Mouse (Mus musculus) hindbrain, embryonic 16.5 days (tissue): ENCODE data around the gene Xpr1. TPM values are rescaled to one million over a fixed set of nuclear protein-coding genes. Genes with fewer than 3 reads are reported as not detected.

Experiments used
- ATAC-seq: fragments of 200-750 bp; cut with Nextera tagmentation; 2 replicates; pipeline ENCODE4 v1.8.0; 2017; ENCODE audit warnings: moderate TSS enrichment, moderate library complexity
- H3K27ac ChIP-seq: fragments of 300-500 bp; sonication (generic); 2 replicates; pipeline ENCODE4 v1.5.1; 2014; ENCODE audit warnings: low read depth, mild to moderate bottlenecking, control low read depth, low read length, moderate library complexity
- H3K27me3 ChIP-seq: fragments of 300-500 bp; sonication (generic); replicated peaks from 2 replicates; pipeline ENCODE4 v1.6.1; 2014; ENCODE audit warnings: low read length; ENCODE audit not compliant: control insufficient read depth, insufficient read depth
- H3K36me3 ChIP-seq: fragments of 300-500 bp; sonication (generic); 2 replicates; pipeline ENCODE4 v1.6.1; 2014; ENCODE audit warnings: mild to moderate bottlenecking, low read length, moderate library complexity, mixed read lengths; ENCODE audit not compliant: control insufficient read depth, insufficient read depth
- H3K4me1 ChIP-seq: fragments of 300-500 bp; sonication (generic); 2 replicates; pipeline ENCODE4 v1.6.1; 2014; ENCODE audit warnings: low read depth, low read length; ENCODE audit not compliant: control insufficient read depth, insufficient read depth
- H3K4me2 ChIP-seq: fragments of 300-500 bp; sonication (generic); 2 replicates; pipeline ENCODE4 v1.6.1; 2014; ENCODE audit warnings: mild to moderate bottlenecking, low read length, control low read depth, moderate library complexity
- H3K4me3 ChIP-seq: fragments of 300-500 bp; sonication (generic); 2 replicates; pipeline ENCODE4 v1.5.1; 2014; ENCODE audit warnings: mild to moderate bottlenecking, low read length, control low read depth, moderate library complexity
- H3K9ac ChIP-seq: fragments of 300-500 bp; sonication (generic); 2 replicates; pipeline ENCODE4 v1.6.1; 2014; ENCODE audit warnings: low read depth, mild to moderate bottlenecking, control low read depth, low read length, moderate library complexity
- H3K9me3 ChIP-seq: fragments of 300-500 bp; sonication (generic); 2 replicates; pipeline ENCODE4 v1.6.1; 2014; ENCODE audit warnings: mild to moderate bottlenecking, low read length, moderate library complexity; ENCODE audit not compliant: control insufficient read depth
- WGBS: fragments of 180-500 bp; shearing (Covaris S2); extraction: QIAGEN DNeasy Blood & Tissue Kit; methylation state at CpG from one replicate; pipeline ENCODE4 v1.1.7; 2014; 5-methylcytosine and 5-hydroxymethylcytosine counted together
- polyA plus RNA-seq: library from polyadenylated mRNA; unstranded; fragments of >200 nt; fragmentation: Nextera tagmentation; extraction: Ambion mirVana; gene quantifications from 2 replicates; pipeline ENCODE4 v1.2.1, GENCODE M21; 2015

Gene Xpr1
- polyA plus RNA-seq, 1 experiment from 2014 or later, result 40.7 TPM

DNA sequence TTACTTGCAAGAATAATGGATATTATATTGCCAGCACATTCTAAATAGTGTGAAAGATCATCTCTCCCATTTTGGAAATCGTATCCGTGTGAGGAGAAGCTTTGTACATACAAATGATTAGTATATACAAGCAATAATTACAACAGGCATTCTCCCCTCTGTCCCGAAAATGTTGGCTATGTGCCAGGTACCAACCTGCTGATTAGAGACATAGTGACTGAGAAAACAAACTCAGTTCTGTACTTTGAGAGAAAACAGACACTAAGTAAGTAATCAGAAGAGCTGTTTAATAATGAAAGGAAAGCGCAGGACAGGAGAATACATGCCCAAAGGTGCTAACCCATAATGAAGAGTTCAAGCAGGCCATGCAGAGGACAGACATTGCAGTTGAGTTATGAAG, 64.1 kb downstream of the Xpr1 start:
- no peak for ATAC-seq
- Histone ChIP-seq H3K4me3 (no peak overlapping the region), H3K4me2 (no peak overlapping the region), H3K4me1 (no peaks in the 10 kb centered on the region), H3K9me3 (no peaks in the 10 kb centered on the region), H3K36me3 (no peaks in the 10 kb centered on the region), H3K27me3 (no peaks in the 10 kb centered on the region), H3K9ac (no peak overlapping the region), H3K27ac (no peak overlapping the region)
- 74% methylated on average over 4 of the region's 4 CpGs for WGBS

DNA sequence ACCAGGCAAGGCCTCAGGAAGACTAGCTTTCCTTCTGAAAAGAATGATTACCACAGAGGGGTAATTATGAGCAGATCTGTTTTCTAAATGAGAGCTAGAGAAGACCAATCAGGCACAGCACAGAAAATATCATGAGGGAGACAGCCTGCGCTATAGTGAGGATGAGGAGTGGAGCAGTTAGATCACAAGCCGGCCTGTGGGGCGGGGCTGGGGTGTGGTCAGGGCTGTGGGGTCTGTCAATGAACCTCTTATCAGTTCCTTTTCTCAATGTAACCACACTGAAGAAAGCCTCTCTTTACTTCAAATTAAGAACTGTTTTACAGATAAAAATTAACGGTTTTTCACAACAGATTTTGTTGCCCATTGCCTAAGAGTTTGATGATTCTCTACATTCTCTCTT, 65.7 kb downstream of the Xpr1 start:
- no peaks in the 10 kb centered on the region for H3K9me3 ChIP-seq
- H3K27me3 ChIP-seq, result no peaks in the 10 kb centered on the region
- H3K9ac ChIP-seq, result no peak overlapping the region
- no peak overlapping the region for H3K4me3 ChIP-seq
- ATAC-seq, result no peak
- no peaks in the 10 kb centered on the region for H3K4me1 ChIP-seq
- H3K27ac ChIP-seq, result no peak overlapping the region
- H3K36me3 ChIP-seq, result no peaks in the 10 kb centered on the region
- H3K4me2 ChIP-seq, result no peak overlapping the region
- WGBS, result 87% methylated on average over 4 of the region's 4 CpGs

DNA sequence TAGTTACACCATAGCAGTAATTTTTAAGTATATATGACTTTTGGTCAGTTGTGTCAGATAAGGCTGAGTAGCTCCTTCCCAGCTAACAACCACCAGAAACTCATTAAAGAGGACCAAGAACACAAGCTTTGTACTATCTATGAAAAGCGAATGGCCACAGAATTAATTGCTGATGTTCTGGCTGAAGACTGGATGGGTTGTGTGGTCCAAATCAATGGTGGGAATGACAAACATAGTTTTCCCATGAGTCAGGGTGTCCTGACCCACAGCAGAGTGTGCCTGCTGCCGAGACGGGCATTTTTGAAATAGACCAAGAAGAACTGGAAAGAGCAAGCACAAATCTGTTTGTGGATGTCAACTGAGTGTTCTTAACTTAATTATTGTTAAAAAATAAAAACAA, 68.7 kb downstream of the Xpr1 start:
- WGBS, result 86% methylated on average over 3 of the region's 3 CpGs
- Histone ChIP-seq H3K27ac (no peak overlapping the region), H3K4me1 (no peaks in the 10 kb centered on the region), H3K36me3 (no peaks in the 10 kb centered on the region), H3K9ac (no peak overlapping the region), H3K4me3 (no peak overlapping the region), H3K9me3 (no peaks in the 10 kb centered on the region), H3K27me3 (no peaks in the 10 kb centered on the region), H3K4me2 (no peak overlapping the region)
- ATAC-seq, result no peak

DNA sequence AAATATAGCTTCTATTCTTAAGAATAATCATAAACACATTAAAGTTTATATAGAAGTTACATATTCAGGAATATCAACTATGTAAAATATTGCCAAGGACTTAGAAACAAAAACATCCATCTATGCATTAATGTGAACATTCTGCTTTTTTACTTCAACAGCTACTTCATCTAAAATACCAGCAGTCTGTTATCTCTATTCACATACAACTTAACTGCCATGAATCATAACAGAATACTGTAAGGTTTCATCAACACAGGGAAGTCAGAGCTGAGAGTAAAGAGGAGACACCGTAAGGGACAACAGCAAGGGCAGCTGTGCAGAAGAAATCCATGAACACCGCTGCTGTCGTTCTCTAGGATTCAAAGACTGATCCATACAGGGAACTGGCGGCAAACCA, 69.9 kb downstream of the Xpr1 start:
- Histone ChIP-seq H3K4me2 (no peak overlapping the region), H3K9ac (no peak overlapping the region), H3K4me1 (no peaks in the 10 kb centered on the region), H3K4me3 (no peak overlapping the region), H3K27ac (no peak overlapping the region), H3K36me3 (no peaks in the 10 kb centered on the region), H3K9me3 (no peaks in the 10 kb centered on the region), H3K27me3 (no peaks in the 10 kb centered on the region)
- ATAC-seq, result no peak
- 79% methylated on average over 4 of the region's 4 CpGs for WGBS

DNA sequence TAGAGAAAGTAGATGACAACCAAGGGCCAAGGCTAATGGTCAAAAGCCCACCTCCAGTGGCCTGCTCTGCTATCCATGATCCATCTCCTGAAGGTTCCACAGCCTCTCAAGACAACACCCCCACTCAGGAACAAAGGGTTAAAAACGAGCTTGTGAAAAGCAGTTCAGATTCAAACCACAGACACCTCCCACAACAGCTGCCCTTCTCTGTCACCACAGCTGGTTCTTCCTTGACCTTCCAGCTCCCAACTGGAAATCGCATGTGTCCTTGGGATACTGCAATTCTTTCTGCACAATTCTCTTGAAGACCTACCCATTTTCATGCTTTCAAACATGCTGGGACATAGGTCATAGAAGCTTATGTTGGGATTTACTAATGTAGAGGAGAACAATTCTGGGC, 73.2 kb downstream of the Xpr1 start:
- WGBS, result 90% methylated on average over 2 of the region's 2 CpGs
- no peak overlapping the region for H3K4me3 ChIP-seq
- H3K27me3 ChIP-seq, result no peaks in the 10 kb centered on the region
- H3K9ac ChIP-seq, result no peak overlapping the region
- H3K27ac ChIP-seq, result no peak overlapping the region
- H3K4me1 ChIP-seq, result no peaks in the 10 kb centered on the region
- no peaks in the 10 kb centered on the region for H3K36me3 ChIP-seq
- no peak for ATAC-seq
- H3K4me2 ChIP-seq, result no peak overlapping the region
- no peaks in the 10 kb centered on the region for H3K9me3 ChIP-seq

DNA sequence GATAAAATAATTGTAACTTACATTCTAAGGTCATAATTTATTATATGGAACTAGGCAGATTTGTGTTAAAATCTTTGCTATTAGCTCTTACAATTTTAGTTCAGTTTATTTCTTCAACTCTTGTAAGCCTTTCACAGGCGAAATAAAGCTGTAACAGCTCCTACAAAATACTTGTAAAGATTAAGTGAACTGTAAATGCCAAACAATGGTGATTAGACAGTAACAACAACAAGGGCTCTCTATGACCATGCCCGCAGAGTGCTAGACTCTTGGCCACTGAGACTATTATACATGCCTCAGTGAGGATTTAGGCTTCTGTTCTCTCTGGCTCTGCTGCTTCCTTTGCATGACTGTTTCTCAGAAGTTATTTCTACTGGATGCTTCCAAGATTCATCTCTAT, 77.6 kb downstream of the Xpr1 start:
- Histone ChIP-seq H3K36me3 (no peaks in the 10 kb centered on the region), H3K4me3 (no peak overlapping the region), H3K9me3 (no peaks in the 10 kb centered on the region), H3K4me1 (no peaks in the 10 kb centered on the region), H3K9ac (no peak overlapping the region), H3K27me3 (no peaks in the 10 kb centered on the region), H3K4me2 (no peak overlapping the region), H3K27ac (no peak overlapping the region)
- ATAC-seq, result no peak
- WGBS, result 45% methylated on average over 2 of the region's 2 CpGs

DNA sequence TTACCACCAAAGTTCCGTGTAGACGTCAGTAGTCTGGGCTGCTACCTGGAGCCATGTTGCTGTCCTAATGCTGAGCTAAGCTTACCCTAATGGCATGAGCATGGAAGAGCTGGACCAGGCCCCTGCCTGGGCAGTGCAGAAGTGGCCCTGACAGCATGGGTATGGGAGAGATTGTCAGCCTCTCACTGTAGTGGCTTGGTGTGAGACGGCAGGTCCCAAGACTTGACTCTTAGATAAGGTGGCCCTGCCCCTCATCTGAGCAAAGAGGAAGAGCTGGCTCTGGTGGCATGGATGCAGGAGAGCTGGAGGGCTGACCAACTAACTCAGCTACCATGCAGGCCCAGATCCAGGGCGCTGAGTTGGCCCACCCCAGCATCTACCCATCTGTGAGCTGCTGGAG, 79.9 kb downstream of the Xpr1 start:
- Histone ChIP-seq H3K27me3 (no peaks in the 10 kb centered on the region), H3K4me1 (no peaks in the 10 kb centered on the region), H3K27ac (no peak overlapping the region), H3K4me2 (no peak overlapping the region), H3K9me3 (no peaks in the 10 kb centered on the region), H3K4me3 (no peak overlapping the region), H3K9ac (no peak overlapping the region), H3K36me3 (no peaks in the 10 kb centered on the region)
- ATAC-seq, result 0 out of 2 replicates have a peak, but pooled peaks have one; percentile 48
- 91% methylated on average over 4 of the region's 4 CpGs for WGBS

DNA sequence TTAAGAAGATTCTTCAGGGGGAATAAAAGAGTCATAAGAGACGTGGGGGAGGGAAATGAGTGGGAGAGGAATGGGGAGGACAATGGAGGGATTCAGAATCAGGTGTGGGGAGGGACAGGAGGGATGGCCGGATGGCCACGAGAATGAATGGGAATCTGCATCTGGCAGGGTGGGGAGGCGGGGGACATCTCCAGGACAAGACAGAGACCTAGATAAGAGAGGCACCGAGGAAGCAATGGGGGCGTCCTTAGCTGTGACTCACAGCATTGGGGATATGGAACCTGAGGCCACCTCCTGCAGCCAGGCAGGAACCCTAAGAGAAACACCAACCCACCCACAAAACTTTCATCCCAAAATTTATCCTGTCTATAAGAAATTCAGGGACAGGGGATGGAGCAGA, 81.3 kb downstream of the Xpr1 start:
- 55% methylated on average over 6 of the region's 6 CpGs for WGBS
- no peak overlapping the region for H3K4me3 ChIP-seq
- ATAC-seq, result no peak

DNA sequence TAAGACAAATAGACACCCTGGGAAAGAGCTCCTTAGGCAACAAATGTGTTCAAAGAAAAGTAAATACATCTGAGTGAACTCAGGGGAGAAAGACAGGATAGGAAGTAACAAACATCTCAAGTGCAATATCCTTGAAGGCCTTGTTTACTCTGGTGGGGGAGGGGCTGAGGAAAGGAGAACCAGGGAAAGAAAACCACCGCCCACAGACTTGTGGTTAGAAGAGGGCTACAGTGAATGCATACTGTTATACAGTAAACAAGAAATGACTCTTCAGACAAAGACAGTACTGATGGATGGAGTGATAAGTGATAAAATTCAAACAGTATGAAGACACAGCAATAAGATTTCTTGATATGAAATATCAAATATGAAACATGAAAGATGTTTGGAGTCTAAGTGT, 95.0 kb downstream of the Xpr1 start:
- no peak overlapping the region for H3K27ac ChIP-seq
- ATAC-seq, result no peak

More for the DNA sequence above, 81.3 kb downstream of the Xpr1 start:
- no peak overlapping the region for H3K27ac ChIP-seq
- H3K36me3 ChIP-seq, result no peaks in the 10 kb centered on the region; the same call in 1 of the 2 replicates
- no peak overlapping the region for H3K9ac ChIP-seq
- no peaks in the 10 kb centered on the region for H3K4me1 ChIP-seq
- no peak overlapping the region for H3K4me2 ChIP-seq
- H3K27me3 ChIP-seq, result no peaks in the 10 kb centered on the region
- no peaks in the 10 kb centered on the region for H3K9me3 ChIP-seq

More for the DNA sequence above, 95.0 kb downstream of the Xpr1 start:
- Histone ChIP-seq H3K9me3 (no peaks in the 10 kb centered on the region), H3K4me3 (no peak overlapping the region), H3K36me3 (no peaks in the 10 kb centered on the region), H3K4me2 (no peak overlapping the region), H3K4me1 (no peaks in the 10 kb centered on the region), H3K27me3 (no peaks in the 10 kb centered on the region), H3K9ac (no peak overlapping the region)
- 74% methylated on average over 1 of the region's 1 CpGs for WGBS
